14 mouse cellular contexts compared by ENCODE assay signal in genomic region chr5:32153418-32153740, GRCm38 (mm10). TPM values are rescaled to one million over a fixed set of nuclear protein-coding genes. Genes with fewer than 3 reads are reported as not detected.
DNase-seq lines count a peak whose midpoint lies in the region; ATAC-seq and TF ChIP-seq lines count a peak whose summit lies in the region.
"Had no signal": no experiment of that assay in that cellular context is flagged by ENCODE, and none has a peak within 500 bp of the region (broad histone marks: within the 10 kb centered on the region; RNA-seq: fewer than 3 reads in every experiment).

No protein-coding gene starts in this region.

- DNase-seq in lung, embryonic 14.5 days = no peak
- DNase-seq in lung, adult 2 months = no peak
- DNase-seq in right cerebral cortex, postnatal 14 days = no peak
- no peak for DNase-seq in lung, postnatal 10 days
- no peak for DNase-seq in lung, postnatal 25 days (ENCODE audit: low spot score)
- DNase-seq: cerebellum, adult 8-10 months; heart, postnatal 10 days; kidney, adult 2 months; right cerebral cortex, postnatal 25 days had no signal

- no peak overlapping the region for H3K27ac ChIP-seq in lung, embryonic 14.5 days (ENCODE audit: low read depth)
- no peak overlapping the region for H3K27ac ChIP-seq in forebrain, embryonic 15.5 days (replicated peaks)
- no peak overlapping the region for H3K27ac ChIP-seq in limb, embryonic 12.5 days
- H3K27ac ChIP-seq in neural tube, embryonic 13.5 days (replicated peaks) = no peak overlapping the region
- H3K27ac ChIP-seq: layer of hippocampus, adult 2 months; liver, embryonic 15.5 days had no signal

- H3K27me3 ChIP-seq in lung, embryonic 14.5 days (ENCODE audit: insufficient read depth, low read length) = no peaks in the 10 kb centered on the region
- H3K27me3 ChIP-seq in forebrain, embryonic 15.5 days = no peaks in the 10 kb centered on the region
- peaks cover 14% of the 10 kb centered on the region for H3K27me3 ChIP-seq in limb, embryonic 12.5 days
- H3K27me3 ChIP-seq in neural tube, embryonic 13.5 days = no peaks in the 10 kb centered on the region; the same call in 1 of the 2 replicates
- H3K27me3 ChIP-seq: liver, embryonic 15.5 days had no signal

- no peak overlapping the region for H3K4me2 ChIP-seq in lung, embryonic 14.5 days
- peak overlapping the region; percentile 12; the same call in 1 of the 2 replicates for H3K4me2 ChIP-seq in forebrain, embryonic 15.5 days (replicated peaks)
- H3K4me2 ChIP-seq in limb, embryonic 12.5 days = peak overlapping the region; percentile 28
- H3K4me2 ChIP-seq in neural tube, embryonic 13.5 days = peak overlapping the region; percentile 47
- H3K4me2 ChIP-seq: liver, embryonic 15.5 days had no signal

- H3K9ac ChIP-seq in lung, embryonic 14.5 days = no peak overlapping the region
- no peak overlapping the region for H3K9ac ChIP-seq in forebrain, embryonic 15.5 days (replicated peaks)
- H3K9ac ChIP-seq in limb, embryonic 12.5 days (replicated peaks) = no peak overlapping the region
- H3K9ac ChIP-seq in neural tube, embryonic 13.5 days = peak overlapping the region; percentile 47; the same call in 1 of the 2 replicates
- H3K9ac ChIP-seq: liver, embryonic 15.5 days had no signal

- no peaks in the 10 kb centered on the region for H3K9me3 ChIP-seq in lung, embryonic 14.5 days (ENCODE audit: low read depth, low read length)
- H3K9me3 ChIP-seq in forebrain, embryonic 15.5 days = no peaks in the 10 kb centered on the region
- no peaks in the 10 kb centered on the region for H3K9me3 ChIP-seq in limb, embryonic 12.5 days
- H3K9me3 ChIP-seq in neural tube, embryonic 13.5 days = no peaks in the 10 kb centered on the region
- H3K9me3 ChIP-seq: liver, embryonic 15.5 days had no signal

- ATAC-seq in lung, embryonic 14.5 days (ENCODE audit: insufficient read depth) = peak; percentile 11; the same call in 1 of the 2 replicates
- no peak for ATAC-seq in forebrain, embryonic 15.5 days (replicated peaks)
- ATAC-seq in limb, embryonic 12.5 days (ENCODE audit: insufficient number of reproducible peaks, insufficient read depth, low FRiP score, low TSS enrichment, low read depth) = no peak
- no peak for ATAC-seq in neural tube, embryonic 13.5 days (ENCODE audit: low read depth)

- 28% methylated on average over 8 of the region's 8 CpGs for WGBS in lung, embryonic 14.5 days
- 55% methylated on average over 8 of the region's 8 CpGs for WGBS in lung, adult 2 months
- 16% methylated on average over 8 of the region's 8 CpGs for WGBS in forebrain, embryonic 15.5 days
- WGBS in limb, embryonic 12.5 days = 21% methylated on average over 8 of the region's 8 CpGs
- 9% methylated on average over 8 of the region's 8 CpGs for WGBS in neural tube, embryonic 13.5 days

- no peak for TF ChIP-seq CTCF in lung, embryonic 14.5 days (IDR thresholded peaks at IDR 0.05; ENCODE audit: low read depth)
- no peak for TF ChIP-seq CTCF in lung, adult 2 months (IDR thresholded peaks at IDR 0.05; ENCODE audit: insufficient read depth, low read length)

- TF ChIP-seq POLR2A in lung, adult 2 months (IDR thresholded peaks at IDR 0.05; ENCODE audit: borderline replicate concordance, extremely low read depth, low read depth, low read length) = no peak

- H3K36me3 ChIP-seq in lung, embryonic 14.5 days (ENCODE audit: insufficient read depth) = peaks cover 30% of the 10 kb centered on the region
- H3K36me3 ChIP-seq in forebrain, embryonic 15.5 days = no peaks in the 10 kb centered on the region
- H3K36me3 ChIP-seq in limb, embryonic 12.5 days = no peaks in the 10 kb centered on the region
- no peaks in the 10 kb centered on the region for H3K36me3 ChIP-seq in neural tube, embryonic 13.5 days
- H3K36me3 ChIP-seq: liver, embryonic 15.5 days had no signal

- no peaks in the 10 kb centered on the region for H3K4me1 ChIP-seq in lung, embryonic 14.5 days (ENCODE audit: insufficient read depth)
- H3K4me1 ChIP-seq in lung, adult 2 months (ENCODE audit: control insufficient read depth, insufficient read depth, low read length) = no peaks in the 10 kb centered on the region
- H3K4me1 ChIP-seq in forebrain, embryonic 15.5 days = no peaks in the 10 kb centered on the region
- H3K4me1 ChIP-seq in limb, embryonic 12.5 days (replicated peaks) = peaks cover 20% of the 10 kb centered on the region
- H3K4me1 ChIP-seq in neural tube, embryonic 13.5 days (replicated peaks) = peaks cover 9% of the 10 kb centered on the region; the same call in 1 of the 2 replicates
- H3K4me1 ChIP-seq: liver, embryonic 15.5 days had no signal

- no peak overlapping the region for H3K4me3 ChIP-seq in lung, embryonic 14.5 days (ENCODE audit: low read depth, low read length)
- no peak overlapping the region for H3K4me3 ChIP-seq in lung, adult 2 months (replicated peaks; ENCODE audit: extremely low read depth, low read depth, low read length)
- no peak overlapping the region for H3K4me3 ChIP-seq in forebrain, embryonic 15.5 days
- no peak overlapping the region for H3K4me3 ChIP-seq in limb, embryonic 12.5 days (replicated peaks)
- H3K4me3 ChIP-seq in neural tube, embryonic 13.5 days = peak overlapping the region; percentile 13
- H3K4me3 ChIP-seq: layer of hippocampus, adult 2 months; liver, embryonic 15.5 days had no signal

RNA-seq across cellular contexts. Expression of gene Fosl2, which starts 17.8 kb away (rescaled TPM):
- 3.9 and 4.0 TPM in 2 replicates for polyA plus RNA-seq in lung, embryonic 14.5 days (2014; fragmentation: Nextera tagmentation; extraction: Ambion mirVana)
- polyA plus RNA-seq in lung, adult 2 months (2012; rRNA removed) = 22.6 and 25.2 TPM in 2 replicates
- 2.7 and 2.8 TPM in 2 replicates for polyA plus RNA-seq in forebrain, embryonic 15.5 days (2015; fragmentation: Nextera tagmentation; extraction: Ambion mirVana)
- polyA plus RNA-seq in limb, embryonic 12.5 days (2016; fragmentation: Nextera tagmentation; extraction: Ambion mirVana) = 1.2 and 1.4 TPM in 2 replicates
- 0.54 and 0.62 TPM in 2 replicates for polyA plus RNA-seq in neural tube, embryonic 13.5 days (2015; fragmentation: Nextera tagmentation; extraction: Ambion mirVana)
